ENCODE assay signal across 8 mouse cellular contexts in genomic region chr4:133599571-133600073, GRCm38 (mm10). TPM values are rescaled to one million over a fixed set of nuclear protein-coding genes. Genes with fewer than 3 reads are reported as not detected.
DNase-seq lines count a peak whose midpoint lies in the region; ATAC-seq and TF ChIP-seq lines count a peak whose summit lies in the region.

No protein-coding gene starts in this region.

- TF ChIP-seq POLR2A in CH12.LX (IDR thresholded peaks at IDR 0.05; ENCODE audit: low read depth, low read length), result peak; percentile 81

- dilution Hi-C loops in CH12.LX (cut with MboI; ENCODE audit: extremely low pct_ligation_motif_present, extremely low pct_unique_long_range_greater_than_20kb, low sequenced_read_pairs), result no loop called here

- H3K9me3 ChIP-seq in CH12.LX (replicated peaks; ENCODE audit: low read length), result no peaks in the 10 kb centered on the region
- no peaks in the 10 kb centered on the region for H3K9me3 ChIP-seq in forebrain, embryonic 10.5 days
- no peaks in the 10 kb centered on the region for H3K9me3 ChIP-seq in heart, embryonic 15.5 days (replicated peaks)
- H3K9me3 ChIP-seq in liver, embryonic 12.5 days (replicated peaks), result no peaks in the 10 kb centered on the region

- peak overlapping the region; percentile 87 for H3K27ac ChIP-seq in CH12.LX (ENCODE audit: insufficient read depth, low read depth)
- peak overlapping the region; percentile 73 for H3K27ac ChIP-seq in forebrain, embryonic 10.5 days
- H3K27ac ChIP-seq in heart, embryonic 15.5 days, result no peak overlapping the region
- peak overlapping the region; percentile 4; the same call in 1 of the 2 replicates for H3K27ac ChIP-seq in liver, embryonic 12.5 days

- in situ Hi-C loops in CH12.LX (cut with MboI; ENCODE audit: low pct_ligation_motif_present, low pct_unique_long_range_greater_than_20kb, low sequenced_read_pairs), result loop anchor here (5.0 to 25.0 kb wide), 3 partner anchors 33 to 488 kb away; partner anchors contain the start of gene Cd52

- H3K9ac ChIP-seq in CH12.LX (ENCODE audit: insufficient read depth, low read depth), result peak overlapping the region; percentile 63
- peak overlapping the region; percentile 68 for H3K9ac ChIP-seq in heart, embryonic 15.5 days
- H3K9ac ChIP-seq in liver, embryonic 12.5 days, result peak overlapping the region; percentile 55

- no peak for TF ChIP-seq RAD21 in CH12.LX (IDR thresholded peaks at IDR 0.05; ENCODE audit: low read depth, low read length)

- WGBS in forebrain, embryonic 10.5 days, result under 1% methylated on average over 50 of the region's 50 CpGs
- under 1% methylated on average over 50 of the region's 50 CpGs for WGBS in heart, embryonic 15.5 days
- WGBS in liver, embryonic 12.5 days (ENCODE audit: insufficient replicate concordance), result 1% methylated on average over 50 of the region's 50 CpGs

- H3K4me1 ChIP-seq in CH12.LX (ENCODE audit: control insufficient read depth in 1 of 2, insufficient read depth in 2 of 2), result peaks cover 17 to 48% of the 10 kb centered on the region in 2 experiments
- H3K4me1 ChIP-seq in forebrain, embryonic 10.5 days, result peaks cover 41% of the 10 kb centered on the region
- H3K4me1 ChIP-seq in heart, embryonic 15.5 days (replicated peaks), result peaks cover 19% of the 10 kb centered on the region
- H3K4me1 ChIP-seq in liver, embryonic 12.5 days, result peaks cover 38% of the 10 kb centered on the region

- peak; percentile 95 for ATAC-seq in heart, embryonic 15.5 days (replicated peaks; ENCODE audit: insufficient number of reproducible peaks, insufficient read depth, low FRiP score, low read depth)
- peak; percentile 93 for ATAC-seq in liver, embryonic 12.5 days

- H3K4me2 ChIP-seq in CH12.LX (ENCODE audit: insufficient read depth, low read depth, poor library complexity, severe bottlenecking), result peak overlapping the region; percentile 97
- peak overlapping the region; percentile 91 for H3K4me2 ChIP-seq in heart, embryonic 15.5 days
- H3K4me2 ChIP-seq in liver, embryonic 12.5 days, result peak overlapping the region; percentile 80

- peaks cover 2 to 32% of the 10 kb centered on the region in 2 experiments for H3K36me3 ChIP-seq in CH12.LX (replicated peaks in 1 of 2; ENCODE audit: control insufficient read depth in 1 of 2, insufficient read depth in 1 of 2, low read length in 1 of 2)
- peaks cover 16% of the 10 kb centered on the region for H3K36me3 ChIP-seq in forebrain, embryonic 10.5 days (replicated peaks)
- H3K36me3 ChIP-seq in heart, embryonic 15.5 days, result peaks cover 4% of the 10 kb centered on the region; the same call in 1 of the 2 replicates
- peaks cover 7% of the 10 kb centered on the region for H3K36me3 ChIP-seq in liver, embryonic 12.5 days
- peaks cover 4% of the 10 kb centered on the region; the same call in 1 of the 2 replicates for H3K36me3 ChIP-seq in splenic B cell, adult 2 months (ENCODE audit: control insufficient read depth, insufficient read depth, low read length, poor library complexity, severe bottlenecking)

- no peak for TF ChIP-seq CTCF in CH12.LX (conservative IDR thresholded peaks at IDR 0.05 in 1 of 2, IDR thresholded peaks at IDR 0.05 in 1 of 2; ENCODE audit: low read depth in 2 of 2, low read length in 2 of 2)

- no peaks in the 10 kb centered on the region for H3K79me2 ChIP-seq in CH12.LX (replicated peaks; ENCODE audit: control insufficient read depth, extremely low read depth, insufficient read depth, poor library complexity, severe bottlenecking)

- H3K4me3 ChIP-seq in CH12.LX (replicated peaks in 1 of 3; ENCODE audit: low read depth in 2 of 3, low read length in 2 of 3, poor library complexity in 1 of 3), result peak overlapping the region; percentile 49 to 53 (median 52)
- H3K4me3 ChIP-seq in forebrain, embryonic 10.5 days, result peak overlapping the region; percentile 64
- peak overlapping the region; percentile 69 for H3K4me3 ChIP-seq in heart, embryonic 15.5 days
- H3K4me3 ChIP-seq in liver, embryonic 12.5 days, result peak overlapping the region; percentile 62

- TF ChIP-seq EP300 in CH12.LX (IDR thresholded peaks at IDR 0.05; ENCODE audit: low read length), result no peak

- H3K27me3 ChIP-seq in CH12.LX (replicated peaks), result no peaks in the 10 kb centered on the region
- peaks cover 72% of the 10 kb centered on the region for H3K27me3 ChIP-seq in forebrain, embryonic 10.5 days (ENCODE audit: poor library complexity, severe bottlenecking)
- H3K27me3 ChIP-seq in heart, embryonic 15.5 days, result peaks cover 39% of the 10 kb centered on the region
- H3K27me3 ChIP-seq in liver, embryonic 12.5 days (replicated peaks), result peaks cover 66% of the 10 kb centered on the region
- no peaks in the 10 kb centered on the region for H3K27me3 ChIP-seq in splenic B cell, adult 2 months (ENCODE audit: control insufficient read depth, insufficient read depth, low read length, poor library complexity, severe bottlenecking)

- DNase-seq in CH12.LX (ENCODE audit: extremely low read depth), result peak; percentile 84
- peak; percentile 75 for DNase-seq in c-Kit-positive CD71-negative TER-119-negative erythroid progenitor cells, embryonic 14.5 days (ENCODE audit: low read depth)
- DNase-seq in forebrain, embryonic 10.5 days (ENCODE audit: extremely low spot score, low spot score), result peak; percentile 85
- DNase-seq in kidney, postnatal 14 days, result peak; percentile 95
- DNase-seq in naive thymus-derived CD4-positive, alpha-beta T cell, adult 2 months (ENCODE audit: low read depth), result peak; percentile 80
- peak; percentile 87 for DNase-seq in splenic B cell, adult 2 months (ENCODE audit: low read depth, low spot score)

TF ChIP-seq in CH12.LX, 34 proteins besides CTCF, POLR2A, EP300 and RAD21 (continues in another document):
- TF ChIP-seq ZMIZ1 (IDR thresholded peaks at IDR 0.05; ENCODE audit: low read depth, low read length) (peak; percentile 58), KAT2A (IDR thresholded peaks at IDR 0.05; ENCODE audit: insufficient replicate concordance, low read length) (no peak), MEF2A (IDR thresholded peaks at IDR 0.05; ENCODE audit: borderline replicate concordance, low read depth, low read length) (peak; percentile 59; the same call in 1 of the 2 replicates), HCFC1 (IDR thresholded peaks at IDR 0.05; ENCODE audit: low read depth, low read length) (no peak), IRF4 (IDR thresholded peaks at IDR 0.05; ENCODE audit: low read depth, low read length) (peak; percentile 94), MXI1 (IDR thresholded peaks at IDR 0.05; ENCODE audit: low read depth, low read length) (no peak; the same call in 1 of the 2 replicates), CHD2 (IDR thresholded peaks at IDR 0.05; ENCODE audit: low read length) (peak; percentile 61; the same call in 1 of the 2 replicates), BHLHE40 (IDR thresholded peaks at IDR 0.05; ENCODE audit: low read depth, low read length) (no peak), ZKSCAN1 (IDR thresholded peaks at IDR 0.05; ENCODE audit: borderline replicate concordance, low read depth, low read length) (no peak), TCF12 (IDR thresholded peaks at IDR 0.05; ENCODE audit: low read depth, low read length) (peak; percentile 46; the same call in 1 of the 2 replicates), E2F4 (IDR thresholded peaks at IDR 0.05; ENCODE audit: insufficient replicate concordance, low read depth, low read length) (no peak), POLR2AphosphoS2 (IDR thresholded peaks at IDR 0.05; ENCODE audit: low read depth, low read length) (no peak), CHD1 (IDR thresholded peaks at IDR 0.05; ENCODE audit: low read depth, low read length) (no peak), ZC3H11A (IDR thresholded peaks at IDR 0.05; ENCODE audit: low read depth, low read length) (no peak), MAZ (IDR thresholded peaks at IDR 0.05; ENCODE audit: low read depth, low read length) (peak; percentile 98)

RNA-seq across cellular contexts. Expression of gene Sfn, which starts 2.3 kb away (rescaled TPM):
- total RNA-seq in CH12.LX (2012; rRNA removed), result 0.97 and 1.0 TPM in 2 replicates
- 0.61 and 1.1 TPM in 2 replicates for total RNA-seq in CH12.LX (2014; rRNA removed)
- polyA plus RNA-seq in CH12.LX (2012; ENCODE audit: insufficient read length, low read depth), result 2.0 and 2.8 TPM in 2 replicates
- 9.0 and 9.5 TPM in 2 replicates for polyA plus RNA-seq in forebrain, embryonic 10.5 days (2016; fragmentation: Nextera tagmentation; extraction: Ambion mirVana)
- polyA plus RNA-seq in heart, embryonic 15.5 days (2015; fragmentation: Nextera tagmentation; extraction: Ambion mirVana), result 3.0 and 25.1 TPM in 2 replicates
- polyA plus RNA-seq in liver, embryonic 12.5 days (2016; fragmentation: Nextera tagmentation; extraction: Ambion mirVana), result 0.21 and 0.81 TPM in 2 replicates

RNA-seq across cellular contexts. Expression of gene Gpn2, which starts 15.5 kb away (rescaled TPM):
- total RNA-seq in CH12.LX (2012; rRNA removed) (36.2 and 37.4 TPM in 2 replicates), CH12.LX (2014; rRNA removed) (30.0 and 35.9 TPM in 2 replicates)
- 34.1 and 36.8 TPM in 2 replicates for polyA plus RNA-seq in CH12.LX (2012; ENCODE audit: insufficient read length, low read depth)
- polyA plus RNA-seq in forebrain, embryonic 10.5 days (2016; fragmentation: Nextera tagmentation; extraction: Ambion mirVana), result 27.2 and 30.3 TPM in 2 replicates
- polyA plus RNA-seq in heart, embryonic 15.5 days (2015; fragmentation: Nextera tagmentation; extraction: Ambion mirVana), result 10.4 and 11.8 TPM in 2 replicates
- 15.2 and 16.2 TPM in 2 replicates for polyA plus RNA-seq in liver, embryonic 12.5 days (2016; fragmentation: Nextera tagmentation; extraction: Ambion mirVana)

RNA-seq across cellular contexts. Expression of gene Gpatch3, which starts 25.1 kb away (rescaled TPM):
- 10.8 and 15.7 TPM in 2 replicates for total RNA-seq in CH12.LX (2012; rRNA removed)
- 7.2 and 9.7 TPM in 2 replicates for total RNA-seq in CH12.LX (2014; rRNA removed)
- 20.9 and 26.1 TPM in 2 replicates for polyA plus RNA-seq in CH12.LX (2012; ENCODE audit: insufficient read length, low read depth)
- polyA plus RNA-seq in forebrain, embryonic 10.5 days (2016; fragmentation: Nextera tagmentation; extraction: Ambion mirVana), result 10.0 and 10.4 TPM in 2 replicates
- polyA plus RNA-seq in heart, embryonic 15.5 days (2015; fragmentation: Nextera tagmentation; extraction: Ambion mirVana), result 3.8 and 4.8 TPM in 2 replicates
- polyA plus RNA-seq in liver, embryonic 12.5 days (2016; fragmentation: Nextera tagmentation; extraction: Ambion mirVana), result 7.8 and 8.9 TPM in 2 replicates

RNA-seq across cellular contexts. Expression of gene Nr0b2, which starts 46.4 kb away (rescaled TPM):
- total RNA-seq in CH12.LX (2012; rRNA removed), result not detected in 2 replicates
- total RNA-seq in CH12.LX (2014; rRNA removed), result not detected in 2 replicates
- not detected in 2 replicates for polyA plus RNA-seq in CH12.LX (2012; ENCODE audit: insufficient read length, low read depth)
- not detected in 2 replicates for polyA plus RNA-seq in forebrain, embryonic 10.5 days (2016; fragmentation: Nextera tagmentation; extraction: Ambion mirVana)
- 13.4 and 16.0 TPM in 2 replicates for polyA plus RNA-seq in heart, embryonic 15.5 days (2015; fragmentation: Nextera tagmentation; extraction: Ambion mirVana)
- polyA plus RNA-seq in liver, embryonic 12.5 days (2016; fragmentation: Nextera tagmentation; extraction: Ambion mirVana), result 0.56 and 0.77 TPM in 2 replicates

RNA-seq across cellular contexts. Expression of gene Zdhhc18, which starts 50.3 kb away (rescaled TPM):
- total RNA-seq in CH12.LX (2012; rRNA removed) (20.1 and 24.3 TPM in 2 replicates), CH12.LX (2014; rRNA removed) (13.7 and 15.9 TPM in 2 replicates)
- polyA plus RNA-seq in CH12.LX (2012; ENCODE audit: insufficient read length, low read depth), result 31.0 and 31.8 TPM in 2 replicates
- polyA plus RNA-seq in forebrain, embryonic 10.5 days (2016; fragmentation: Nextera tagmentation; extraction: Ambion mirVana), result 2.4 and 2.8 TPM in 2 replicates
- 4.6 and 9.4 TPM in 2 replicates for polyA plus RNA-seq in heart, embryonic 15.5 days (2015; fragmentation: Nextera tagmentation; extraction: Ambion mirVana)
- 4.6 and 5.5 TPM in 2 replicates for polyA plus RNA-seq in liver, embryonic 12.5 days (2016; fragmentation: Nextera tagmentation; extraction: Ambion mirVana)
